Mouse (Mus musculus): ENCODE results near the gene Pecr. TPM values are rescaled to one million over a fixed set of nuclear protein-coding genes. Genes with fewer than 3 reads are reported as not detected.

Pecr gene
- polyA plus RNA-seq, 2 experiments, result 20.5 to 31.2 TPM

DNA sequence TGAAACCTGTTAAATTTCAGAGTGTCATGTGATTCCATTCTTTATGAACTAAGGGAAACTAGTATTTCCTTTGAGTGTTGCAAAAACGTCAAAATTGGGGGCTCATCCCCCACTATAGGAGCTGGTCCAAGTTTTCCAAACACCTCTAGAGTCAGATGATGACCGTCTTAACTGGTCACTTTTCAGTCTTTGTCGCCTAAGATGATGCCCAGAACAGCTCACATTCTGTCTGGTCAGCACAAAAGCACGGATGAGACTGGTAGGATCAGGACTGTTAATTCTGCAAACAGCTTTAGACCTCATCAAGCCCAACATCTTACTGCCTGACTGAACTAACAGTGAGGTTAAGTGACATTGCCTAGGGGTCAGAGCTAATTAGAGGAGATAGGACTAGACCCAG, 24.8 kb upstream of the Pecr start:
- no peak for ATAC-seq (ENCODE audit: low FRiP score, low read depth)
- H3K9me3 ChIP-seq (ENCODE audit: control insufficient read depth, low read length), result no peaks in the 10 kb centered on the region
- H3K27me3 ChIP-seq (ENCODE audit: control insufficient read depth, insufficient read depth, low read length), result no peaks in the 10 kb centered on the region
- no peak overlapping the region for H3K4me2 ChIP-seq (replicated peaks; ENCODE audit: low read depth, low read length, severe bottlenecking)
- DNase-seq (ENCODE audit: low spot score), result no peak
- H3K4me3 ChIP-seq (replicated peaks; ENCODE audit: low read length), result no peak overlapping the region
- no peaks in the 10 kb centered on the region; the same call in 1 of the 2 replicates for H3K4me1 ChIP-seq (ENCODE audit: control insufficient read depth, insufficient read depth, low read length)
- H3K9ac ChIP-seq (ENCODE audit: low read depth, low read length, severe bottlenecking), result no peak overlapping the region
- H3K36me3 ChIP-seq (ENCODE audit: control insufficient read depth, insufficient read depth, low read length), result peaks cover 20% of the 10 kb centered on the region
- 0 out of 2 replicates have a peak overlapping the region, but pooled peaks have one; percentile 3 for H3K27ac ChIP-seq (replicated peaks; ENCODE audit: low read depth, low read length)
- 63% methylated on average over 4 of the region's 4 CpGs for WGBS
- TF ChIP-seq POLR2A (IDR thresholded peaks at IDR 0.05; ENCODE audit: borderline replicate concordance, extremely low read depth, insufficient read depth, insufficient read length), result no peak

DNA sequence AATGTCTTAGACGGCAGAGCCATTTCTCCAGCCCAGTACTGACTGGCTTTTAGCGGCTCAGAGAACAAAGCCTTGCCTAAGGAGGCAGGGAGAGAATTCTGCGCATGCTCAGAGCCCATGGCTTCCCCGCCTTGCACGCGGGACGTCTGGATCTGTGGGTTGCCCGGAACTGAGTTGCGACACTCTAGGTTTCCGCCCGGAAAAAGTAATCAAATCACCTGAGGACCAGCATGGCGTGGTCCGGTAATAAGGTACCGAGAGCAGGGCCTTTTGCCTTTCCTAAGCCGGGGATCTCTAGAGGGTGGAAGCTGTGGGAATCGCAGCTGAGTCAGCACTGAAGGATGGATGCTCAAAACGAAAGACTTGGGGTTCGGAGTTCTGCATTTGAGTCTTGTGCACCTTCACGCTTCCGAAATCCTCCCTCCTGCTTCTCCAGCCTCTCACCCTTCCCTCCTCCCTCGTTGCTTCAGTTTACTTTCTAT, 23.2 kb upstream of the Pecr start, which contains the start of gene Xrcc5:
Gene Xrcc5 (plus strand): TSS at position 105 of the 482 bp plus-strand sequence.
- H3K9ac ChIP-seq (ENCODE audit: low read depth, low read length, severe bottlenecking), result peak within 1 kb of the TSS; percentile 74
- peak; percentile 98 for DNase-seq (ENCODE audit: low spot score)
- WGBS, result under 1% methylated on average over 21 of the region's 21 CpGs
- ATAC-seq (ENCODE audit: low FRiP score, low read depth), result peak; percentile 95
- H3K36me3 ChIP-seq (ENCODE audit: control insufficient read depth, insufficient read depth, low read length), result peaks cover 12% of the 10 kb centered on the region; the same call in 1 of the 2 replicates
- no peaks in the 10 kb centered on the region for H3K27me3 ChIP-seq (ENCODE audit: control insufficient read depth, insufficient read depth, low read length)
- H3K9me3 ChIP-seq (ENCODE audit: control insufficient read depth, low read length), result no peaks in the 10 kb centered on the region
- peak within 1 kb of the TSS; percentile 48 for H3K4me2 ChIP-seq (replicated peaks; ENCODE audit: low read depth, low read length, severe bottlenecking)
- no peaks in the 10 kb centered on the region; the same call in 1 of the 2 replicates for H3K4me1 ChIP-seq (ENCODE audit: control insufficient read depth, insufficient read depth, low read length)
- TF ChIP-seq POLR2A (IDR thresholded peaks at IDR 0.05; ENCODE audit: borderline replicate concordance, extremely low read depth, insufficient read depth, insufficient read length), result peak; percentile 68; the same call in 1 of the 2 replicates
- H3K27ac ChIP-seq (replicated peaks; ENCODE audit: low read depth, low read length), result peak within 1 kb of the TSS; percentile 93
- H3K4me3 ChIP-seq (replicated peaks; ENCODE audit: low read length), result peak within 1 kb of the TSS; percentile 47

DNA sequence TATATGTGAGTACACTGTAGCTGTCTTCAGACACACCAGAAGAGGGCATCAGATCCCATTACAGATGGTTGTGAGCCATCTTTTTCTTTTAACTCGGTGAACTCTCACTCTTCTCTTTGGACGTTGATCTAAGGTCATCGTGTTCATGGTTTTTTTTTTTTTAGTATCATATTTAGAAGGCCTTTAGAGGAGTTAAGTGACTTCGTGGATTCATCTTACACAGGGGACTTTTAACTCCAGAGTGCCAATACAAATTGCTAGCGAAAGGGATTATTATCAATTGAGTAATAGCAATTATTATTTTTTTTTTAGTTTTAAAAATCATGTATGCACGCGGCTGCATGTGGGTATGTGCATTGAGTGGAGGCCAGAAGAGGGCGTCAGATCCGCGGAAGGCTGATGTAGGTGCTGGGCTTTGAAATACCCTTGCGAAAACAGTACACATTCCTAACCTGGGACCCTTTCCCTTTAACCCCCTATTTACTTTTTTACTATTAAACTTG, 22.6 kb upstream of the Pecr start:
- Histone ChIP-seq H3K9ac (ENCODE audit: low read depth, low read length, severe bottlenecking) (peak overlapping the region; percentile 74), H3K9me3 (ENCODE audit: control insufficient read depth, low read length) (no peaks in the 10 kb centered on the region)
- no peak for TF ChIP-seq POLR2A (IDR thresholded peaks at IDR 0.05; ENCODE audit: borderline replicate concordance, extremely low read depth, insufficient read depth, insufficient read length)

DNA sequence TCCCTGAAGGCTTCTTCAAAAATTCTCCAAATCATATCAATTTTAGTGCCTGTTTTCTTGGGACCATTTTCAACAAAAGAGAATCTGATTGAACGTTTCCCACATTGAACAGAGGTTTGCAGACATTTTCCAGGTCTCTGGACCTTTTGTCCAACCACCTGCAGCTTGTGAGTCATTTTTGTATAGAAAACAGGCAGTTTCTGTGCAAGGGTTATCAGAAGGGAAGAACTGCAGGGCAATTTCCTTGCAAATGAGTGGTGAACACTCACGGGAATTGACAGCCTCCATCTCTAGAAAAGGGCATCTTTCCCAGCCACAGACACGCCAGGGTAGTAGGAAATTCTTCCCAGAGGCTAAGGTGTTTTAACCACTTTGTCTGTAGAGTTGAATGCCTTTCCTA, 22.1 kb upstream of the Pecr start:
- DNase-seq (ENCODE audit: low spot score), result no peak
- Histone ChIP-seq H3K9me3 (ENCODE audit: control insufficient read depth, low read length) (no peaks in the 10 kb centered on the region), H3K4me1 (ENCODE audit: control insufficient read depth, insufficient read depth, low read length) (no peaks in the 10 kb centered on the region; the same call in 1 of the 2 replicates), H3K4me3 (replicated peaks; ENCODE audit: low read length) (peak overlapping the region; percentile 47; the same call in 1 of the 2 replicates), H3K27me3 (ENCODE audit: control insufficient read depth, insufficient read depth, low read length) (no peaks in the 10 kb centered on the region), H3K9ac (ENCODE audit: low read depth, low read length, severe bottlenecking) (no peak overlapping the region), H3K27ac (replicated peaks; ENCODE audit: low read depth, low read length) (no peak overlapping the region), H3K4me2 (replicated peaks; ENCODE audit: low read depth, low read length, severe bottlenecking) (peak overlapping the region; percentile 48; the same call in 1 of the 2 replicates), H3K36me3 (ENCODE audit: control insufficient read depth, insufficient read depth, low read length) (0 out of 2 replicates have a peak, but pooled peaks cover under 1% of the 10 kb centered on the region)
- 70% methylated on average over 3 of the region's 3 CpGs for WGBS
- no peak for TF ChIP-seq POLR2A (IDR thresholded peaks at IDR 0.05; ENCODE audit: borderline replicate concordance, extremely low read depth, insufficient read depth, insufficient read length)
- ATAC-seq (ENCODE audit: low FRiP score, low read depth), result no peak

More for the DNA sequence above, 22.6 kb upstream of the Pecr start:
- peak; percentile 52 for DNase-seq (ENCODE audit: low spot score)
- Histone ChIP-seq H3K27me3 (ENCODE audit: control insufficient read depth, insufficient read depth, low read length) (no peaks in the 10 kb centered on the region), H3K4me3 (replicated peaks; ENCODE audit: low read length) (peak overlapping the region; percentile 47), H3K4me1 (ENCODE audit: control insufficient read depth, insufficient read depth, low read length) (no peaks in the 10 kb centered on the region; the same call in 1 of the 2 replicates), H3K4me2 (replicated peaks; ENCODE audit: low read depth, low read length, severe bottlenecking) (peak overlapping the region; percentile 48), H3K27ac (replicated peaks; ENCODE audit: low read depth, low read length) (peak overlapping the region; percentile 93), H3K36me3 (ENCODE audit: control insufficient read depth, insufficient read depth, low read length) (peaks cover 5% of the 10 kb centered on the region; the same call in 1 of the 2 replicates)
- ATAC-seq (ENCODE audit: low FRiP score, low read depth), result peak; percentile 78
- WGBS, result 5% methylated on average over 11 of the region's 11 CpGs

DNA sequence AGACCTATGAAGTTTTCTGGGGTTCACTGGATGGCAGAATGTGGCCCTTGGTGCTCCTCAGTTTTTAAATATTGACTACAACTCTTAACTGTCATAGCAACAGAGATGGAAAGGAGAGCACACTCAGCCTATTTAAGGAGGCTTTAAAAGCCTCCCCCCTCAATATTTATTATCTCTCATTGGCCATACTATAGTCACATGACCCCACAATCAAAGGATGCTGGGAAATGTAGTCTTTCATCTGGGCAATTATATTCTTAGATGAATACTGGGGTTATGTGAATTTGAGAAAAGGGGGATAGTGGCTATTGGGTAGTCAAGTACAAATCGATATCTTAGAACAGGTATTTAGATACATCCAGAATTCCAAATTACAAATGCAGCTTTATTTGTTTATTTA, 17.7 kb upstream of the Pecr start:
- no peaks in the 10 kb centered on the region for H3K9me3 ChIP-seq (ENCODE audit: control insufficient read depth, low read length)
- no peak overlapping the region for H3K4me2 ChIP-seq (replicated peaks; ENCODE audit: low read depth, low read length, severe bottlenecking)
- H3K27ac ChIP-seq (replicated peaks; ENCODE audit: low read depth, low read length), result no peak overlapping the region
- no peaks in the 10 kb centered on the region; the same call in 1 of the 2 replicates for H3K36me3 ChIP-seq (ENCODE audit: control insufficient read depth, insufficient read depth, low read length)
- no peak overlapping the region for H3K9ac ChIP-seq (ENCODE audit: low read depth, low read length, severe bottlenecking)
- no peak for DNase-seq (ENCODE audit: low spot score)
- no peak for ATAC-seq (ENCODE audit: low FRiP score, low read depth)
- H3K4me1 ChIP-seq (ENCODE audit: control insufficient read depth, insufficient read depth, low read length), result no peaks in the 10 kb centered on the region
- no peak for TF ChIP-seq POLR2A (IDR thresholded peaks at IDR 0.05; ENCODE audit: borderline replicate concordance, extremely low read depth, insufficient read depth, insufficient read length)
- H3K27me3 ChIP-seq (ENCODE audit: control insufficient read depth, insufficient read depth, low read length), result no peaks in the 10 kb centered on the region
- no peak overlapping the region for H3K4me3 ChIP-seq (replicated peaks; ENCODE audit: low read length)
- 94% methylated on average over 1 of the region's 1 CpGs for WGBS

Measured in limb, embryonic 14.5 days (tissue).